Mouse (Mus musculus): Measurements from ENCODE around the gene Rnf144b. TPM values are rescaled to one million over a fixed set of nuclear protein-coding genes. Genes with fewer than 3 reads are reported as not detected.
A peak's percentile ranks its signal among the peaks of the same experiment; 100 is the strongest.

Gene Rnf144b
- 0.93 and 0.98 TPM in 2 replicates for polyA plus RNA-seq (2015; fragmentation: Nextera tagmentation; extraction: Ambion mirVana)

DNA sequence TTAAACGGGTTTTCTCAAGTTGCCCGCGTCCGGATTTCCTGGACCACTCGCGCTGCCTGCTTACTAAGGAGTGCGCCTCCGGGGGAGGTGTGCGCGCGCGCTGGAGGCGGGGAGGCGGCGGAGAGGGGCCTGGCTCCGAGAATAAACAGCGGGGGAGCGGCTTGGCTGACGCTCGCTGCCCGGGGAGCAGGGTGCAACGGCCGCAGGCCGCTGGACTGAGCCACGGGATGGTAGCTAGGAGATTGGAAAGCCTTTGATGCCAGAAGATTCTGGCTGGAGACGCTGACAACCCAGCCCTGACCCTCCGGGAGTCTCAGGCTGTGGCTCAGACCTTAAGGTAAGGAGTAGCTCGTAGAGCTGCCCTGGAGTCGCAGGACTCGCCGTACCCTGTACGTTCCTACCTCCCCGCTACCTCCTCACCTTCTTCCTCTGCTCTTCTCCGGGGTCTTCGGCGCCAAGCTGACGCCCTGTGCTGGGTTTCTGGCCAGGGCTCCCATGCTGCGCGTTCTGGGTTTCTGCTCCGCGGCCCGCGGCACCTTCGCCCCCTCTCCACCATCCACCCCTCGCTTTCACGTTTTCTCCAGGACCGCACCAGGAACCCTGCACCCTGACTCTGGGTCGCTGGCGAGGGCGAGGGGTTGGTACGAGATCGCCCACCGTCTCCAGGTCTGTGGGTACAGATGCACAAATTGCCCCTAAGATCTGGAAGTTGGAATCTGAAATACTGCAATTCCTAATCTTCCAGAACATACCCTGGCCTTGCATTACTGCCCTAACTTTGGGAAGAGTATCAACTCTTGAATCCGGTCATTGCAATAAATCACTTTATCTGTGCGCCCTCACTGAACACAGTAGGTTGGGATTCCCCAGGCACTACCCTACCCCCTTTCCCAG, at the start of gene Rnf144b:
Rnf144b (plus strand) TSS at position 120 of the 894 bp plus-strand sequence.
- peak within 1 kb of the TSS; percentile 67 for H3K4me2 ChIP-seq
- H3K27ac ChIP-seq: no peak within 1 kb of the TSS
- peaks cover 70% of the 10 kb centered on the region for H3K27me3 ChIP-seq
- peaks cover 18% of the 10 kb centered on the region for H3K4me1 ChIP-seq (replicated peaks)
- ATAC-seq (ENCODE audit: low read depth) (no peak), DNase-seq (peak; percentile 44)
- no peaks in the 10 kb centered on the region for H3K9me3 ChIP-seq (replicated peaks)
- H3K4me3 ChIP-seq (replicated peaks): peak within 1 kb of the TSS; percentile 57
- peak within 1 kb of the TSS; percentile 61 for H3K9ac ChIP-seq
- H3K36me3 ChIP-seq: no peaks in the 10 kb centered on the region
- WGBS (ENCODE audit: insufficient replicate concordance): 2% methylated on average over 55 of the region's 55 CpGs

GRCm38 (mm10) chr13:47076156-47076555, 46.3 kb upstream of the Rnf144b start:
- H3K27me3 ChIP-seq: no peaks in the 10 kb centered on the region
- H3K27ac ChIP-seq: no peak overlapping the region
- peaks cover 11% of the 10 kb centered on the region for H3K36me3 ChIP-seq
- no peaks in the 10 kb centered on the region for H3K9me3 ChIP-seq (replicated peaks)
- 61% methylated on average over 5 of the region's 5 CpGs for WGBS (ENCODE audit: insufficient replicate concordance)
- ATAC-seq (ENCODE audit: low read depth) (no peak), DNase-seq (no peak)
- peaks cover 13% of the 10 kb centered on the region; the same call in 1 of the 2 replicates for H3K4me1 ChIP-seq (replicated peaks)
- H3K4me2 ChIP-seq: no peak overlapping the region
- H3K9ac ChIP-seq: no peak overlapping the region
- no peak overlapping the region for H3K4me3 ChIP-seq (replicated peaks)

DNA sequence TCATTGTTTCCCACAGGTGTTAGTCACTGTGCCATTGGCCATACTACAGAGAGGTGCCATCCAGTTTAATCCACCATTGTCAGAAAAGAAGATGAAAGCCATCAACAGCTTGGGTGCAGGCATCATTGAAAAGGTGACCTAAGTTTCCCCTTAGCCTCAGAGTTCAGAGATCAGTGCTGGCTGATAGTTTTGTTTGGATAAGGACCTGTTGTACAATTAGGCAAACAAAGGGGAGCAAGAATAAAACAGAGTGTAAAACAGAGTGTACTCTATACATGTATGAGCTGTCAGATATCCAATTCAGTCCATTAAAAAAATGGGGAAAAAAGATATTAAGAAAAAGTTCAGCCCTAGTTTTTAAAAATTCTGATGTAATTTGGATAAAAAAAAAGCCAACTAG, 45.1 kb upstream of the Rnf144b start:
- H3K9me3 ChIP-seq (replicated peaks): no peaks in the 10 kb centered on the region
- H3K36me3 ChIP-seq: peaks cover 16% of the 10 kb centered on the region
- H3K9ac ChIP-seq: no peak overlapping the region
- H3K27ac ChIP-seq: no peak overlapping the region
- no peaks in the 10 kb centered on the region for H3K27me3 ChIP-seq
- DNase-seq (no peak), ATAC-seq (ENCODE audit: low read depth) (peak; percentile 60; the same call in 1 of the 2 replicates)
- H3K4me2 ChIP-seq: no peak overlapping the region
- no peak overlapping the region for H3K4me3 ChIP-seq (replicated peaks)
- peaks cover 13% of the 10 kb centered on the region; the same call in 1 of the 2 replicates for H3K4me1 ChIP-seq (replicated peaks)

GRCm38 (mm10) chr13:47078799-47079198, 43.7 kb upstream of the Rnf144b start:
- 63% methylated on average over 5 of the region's 5 CpGs for WGBS (ENCODE audit: insufficient replicate concordance)
- Histone ChIP-seq H3K9me3 (replicated peaks) (no peaks in the 10 kb centered on the region), H3K9ac (no peak overlapping the region), H3K27ac (no peak overlapping the region), H3K4me3 (replicated peaks) (no peak overlapping the region), H3K27me3 (no peaks in the 10 kb centered on the region), H3K4me2 (no peak overlapping the region), H3K36me3 (peaks cover 27% of the 10 kb centered on the region), H3K4me1 (replicated peaks) (peaks cover 13% of the 10 kb centered on the region; the same call in 1 of the 2 replicates)
- ATAC-seq (ENCODE audit: low read depth): no peak
- DNase-seq: no peak

DNA sequence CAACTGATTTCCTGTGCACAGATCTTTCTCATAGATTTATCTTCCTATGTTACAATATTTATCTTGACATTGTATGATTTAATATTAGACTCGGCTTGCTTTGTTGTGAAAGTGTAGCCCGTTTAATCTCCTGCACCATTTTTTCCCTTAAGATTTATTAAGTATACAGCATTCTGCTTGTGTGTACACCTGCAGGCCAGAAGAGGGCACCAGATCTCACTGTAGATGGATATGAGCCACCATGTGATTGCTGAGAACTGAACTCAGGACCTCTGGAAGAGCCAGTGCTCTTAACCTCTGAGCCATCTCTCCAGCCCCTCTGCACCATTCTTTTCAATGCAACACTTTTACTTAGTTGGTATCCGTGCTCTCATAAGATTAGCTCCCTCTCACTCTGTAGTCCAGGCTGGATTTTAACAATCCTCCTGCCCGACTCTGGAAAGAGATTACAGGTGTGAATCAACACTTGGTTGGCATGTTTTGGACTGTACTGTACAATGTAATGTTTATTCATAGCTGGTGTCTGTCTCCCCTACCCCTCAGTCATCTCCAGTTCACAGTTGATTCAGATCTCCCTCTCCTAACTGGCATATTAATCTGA, 41.5 kb upstream of the Rnf144b start:
- ATAC-seq (ENCODE audit: low read depth) (no peak), DNase-seq (peak; percentile 18)
- Histone ChIP-seq H3K36me3 (peaks cover 39% of the 10 kb centered on the region), H3K9ac (no peak overlapping the region), H3K4me3 (replicated peaks) (no peak overlapping the region), H3K4me2 (no peak overlapping the region), H3K27ac (no peak overlapping the region), H3K4me1 (replicated peaks) (peaks cover 13% of the 10 kb centered on the region; the same call in 1 of the 2 replicates), H3K9me3 (replicated peaks) (no peaks in the 10 kb centered on the region), H3K27me3 (no peaks in the 10 kb centered on the region)
- WGBS (ENCODE audit: insufficient replicate concordance): 80% methylated on average over 4 of the region's 4 CpGs

DNA sequence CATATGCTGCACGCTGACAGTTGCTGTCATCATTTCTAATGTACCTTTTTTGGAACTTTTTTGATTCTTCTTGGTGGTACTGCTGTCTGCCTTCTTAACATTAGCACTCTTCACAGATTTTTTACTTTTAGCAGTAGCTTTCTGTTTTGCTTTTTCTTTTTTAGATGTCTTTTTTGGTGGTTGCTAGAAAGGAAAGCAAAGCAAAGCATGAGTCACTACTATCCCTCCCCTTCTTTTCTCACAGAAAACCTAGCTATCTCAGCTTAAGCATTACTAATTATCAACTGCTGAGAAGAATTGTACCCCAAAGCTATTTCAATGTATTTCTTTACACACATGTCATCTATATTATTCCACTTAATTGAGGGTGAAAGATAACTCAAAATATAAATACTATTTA, 34.0 kb upstream of the Rnf144b start:
- DNase-seq: no peak
- H3K4me3 ChIP-seq (replicated peaks): no peak overlapping the region
- no peak overlapping the region for H3K9ac ChIP-seq
- H3K4me1 ChIP-seq (replicated peaks): no peaks in the 10 kb centered on the region
- no peak overlapping the region for H3K27ac ChIP-seq
- H3K36me3 ChIP-seq: peaks cover 80% of the 10 kb centered on the region
- ATAC-seq (ENCODE audit: low read depth): no peak
- no peak overlapping the region for H3K4me2 ChIP-seq
- H3K9me3 ChIP-seq (replicated peaks): no peaks in the 10 kb centered on the region
- no peaks in the 10 kb centered on the region for H3K27me3 ChIP-seq
- WGBS (ENCODE audit: insufficient replicate concordance): 90% methylated on average over 1 of the region's 1 CpGs

GRCm38 (mm10) chr13:47089271-47089670, 33.2 kb upstream of the Rnf144b start:
- Histone ChIP-seq H3K9me3 (replicated peaks) (no peaks in the 10 kb centered on the region), H3K27me3 (no peaks in the 10 kb centered on the region), H3K36me3 (peaks cover 85% of the 10 kb centered on the region), H3K4me1 (replicated peaks) (no peaks in the 10 kb centered on the region), H3K9ac (no peak overlapping the region), H3K27ac (no peak overlapping the region), H3K4me3 (replicated peaks) (no peak overlapping the region), H3K4me2 (no peak overlapping the region)
- DNase-seq (no peak), ATAC-seq (ENCODE audit: low read depth) (no peak)
- WGBS (ENCODE audit: insufficient replicate concordance): 84% methylated on average over 2 of the region's 2 CpGs

GRCm38 (mm10) chr13:47093791-47094190, 28.7 kb upstream of the Rnf144b start:
- WGBS (ENCODE audit: insufficient replicate concordance): 91% methylated on average over 2 of the region's 2 CpGs
- Histone ChIP-seq H3K4me2 (no peak overlapping the region), H3K36me3 (peaks cover 92% of the 10 kb centered on the region), H3K9me3 (replicated peaks) (no peaks in the 10 kb centered on the region), H3K9ac (no peak overlapping the region), H3K4me1 (replicated peaks) (peaks cover 6% of the 10 kb centered on the region; the same call in 1 of the 2 replicates), H3K27me3 (no peaks in the 10 kb centered on the region), H3K4me3 (replicated peaks) (no peak overlapping the region), H3K27ac (no peak overlapping the region)
- no peak for ATAC-seq (ENCODE audit: low read depth)
- DNase-seq: no peak

DNA sequence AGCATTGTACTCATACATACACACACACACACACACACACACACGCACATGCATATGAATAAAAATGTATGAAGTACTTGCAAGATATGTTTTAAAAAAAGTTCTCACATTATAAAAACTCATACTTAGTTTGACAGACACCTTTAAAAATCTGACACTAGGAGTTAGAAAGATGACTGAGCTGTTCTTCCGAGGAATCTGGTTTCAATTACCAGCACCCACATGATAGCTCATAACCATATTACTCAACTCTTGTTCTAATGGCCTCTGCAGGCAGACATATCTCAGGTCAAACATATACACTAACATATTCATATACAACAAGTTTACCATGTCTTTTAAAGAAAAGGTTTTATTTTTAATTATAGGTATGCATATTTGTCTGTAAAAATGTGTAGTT, 25.9 kb upstream of the Rnf144b start:
- Histone ChIP-seq H3K4me1 (replicated peaks) (peaks cover 17% of the 10 kb centered on the region), H3K9me3 (replicated peaks) (no peaks in the 10 kb centered on the region), H3K36me3 (peaks cover 90% of the 10 kb centered on the region), H3K27me3 (no peaks in the 10 kb centered on the region), H3K27ac (no peak overlapping the region), H3K9ac (no peak overlapping the region), H3K4me2 (no peak overlapping the region), H3K4me3 (replicated peaks) (no peak overlapping the region)
- DNase-seq: no peak
- no peak for ATAC-seq (ENCODE audit: low read depth)
- 82% methylated on average over 2 of the region's 2 CpGs for WGBS (ENCODE audit: insufficient replicate concordance)

GRCm38 (mm10) chr13:47099265-47099664, 23.2 kb upstream of the Rnf144b start:
- DNase-seq: no peak
- Histone ChIP-seq H3K9ac (no peak overlapping the region), H3K4me2 (no peak overlapping the region), H3K36me3 (peaks cover 86% of the 10 kb centered on the region), H3K4me3 (replicated peaks) (no peak overlapping the region), H3K27me3 (no peaks in the 10 kb centered on the region), H3K9me3 (replicated peaks) (no peaks in the 10 kb centered on the region), H3K4me1 (replicated peaks) (peaks cover 35% of the 10 kb centered on the region), H3K27ac (no peak overlapping the region)
- ATAC-seq (ENCODE audit: low read depth): no peak
- WGBS (ENCODE audit: insufficient replicate concordance): 85% methylated on average over 7 of the region's 7 CpGs

DNA sequence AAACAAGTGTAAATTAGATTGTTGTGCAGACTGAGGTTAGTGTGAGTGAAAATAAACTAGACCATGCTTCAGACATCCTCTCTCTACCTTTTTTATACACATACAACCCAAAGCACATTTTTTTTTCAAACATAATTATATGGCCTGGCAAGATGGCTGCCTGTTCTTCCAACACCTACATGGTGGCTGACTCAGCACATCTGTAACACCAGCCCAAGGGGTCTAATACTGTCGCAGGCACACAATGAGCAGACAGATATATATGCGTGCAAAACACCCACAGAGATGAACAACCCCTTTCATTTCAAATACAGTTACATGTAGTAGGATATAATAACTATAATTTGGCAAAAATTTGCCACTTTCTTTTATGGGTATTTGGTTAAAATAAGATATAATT, 21.9 kb upstream of the Rnf144b start:
- H3K4me1 ChIP-seq (replicated peaks): peaks cover 36% of the 10 kb centered on the region
- no peak for DNase-seq

More for the DNA sequence above, 21.9 kb upstream of the Rnf144b start:
- Histone ChIP-seq H3K9ac (no peak overlapping the region), H3K9me3 (replicated peaks) (no peaks in the 10 kb centered on the region), H3K4me2 (no peak overlapping the region), H3K4me3 (replicated peaks) (no peak overlapping the region), H3K27ac (no peak overlapping the region), H3K36me3 (peaks cover 72% of the 10 kb centered on the region), H3K27me3 (no peaks in the 10 kb centered on the region)
- no peak for ATAC-seq (ENCODE audit: low read depth)
- 75% methylated on average over 2 of the region's 2 CpGs for WGBS (ENCODE audit: insufficient replicate concordance)

All from liver, embryonic 13.5 days (tissue).